In genomic region chr10:77729241-77729640, GRCm38 (mm10) we compare ENCODE assay signal across 12 mouse cellular contexts. TPM values are rescaled to one million over a fixed set of nuclear protein-coding genes. Genes with fewer than 3 reads are reported as not detected.
DNase-seq lines count a peak whose midpoint lies in the region; ATAC-seq and TF ChIP-seq lines count a peak whose summit lies in the region.
"Had no signal": no experiment of that assay in that cellular context is flagged by ENCODE, and none has a peak within 500 bp of the region (broad histone marks: within the 10 kb centered on the region; RNA-seq: fewer than 3 reads in every experiment).

No protein-coding gene starts in this region.

- no peak overlapping the region for H3K9ac ChIP-seq in midbrain, embryonic 15.5 days

- TF ChIP-seq POLR2A in cortical plate, adult 2 months (IDR thresholded peaks at IDR 0.05; ENCODE audit: extremely low read depth, insufficient read depth, low read length), result no peak
- no peak for TF ChIP-seq POLR2A in small intestine, adult 2 months (IDR thresholded peaks at IDR 0.05; ENCODE audit: low read depth, low read length)

- no peak overlapping the region for H3K4me3 ChIP-seq in midbrain, embryonic 10.5 days
- H3K4me3 ChIP-seq in midbrain, embryonic 15.5 days, result no peak overlapping the region
- H3K4me3 ChIP-seq in cortical plate, adult 2 months (ENCODE audit: insufficient read depth, low read length), result no peak overlapping the region
- no peak overlapping the region for H3K4me3 ChIP-seq in small intestine, adult 2 months (ENCODE audit: low read depth, low read length)

- 53% methylated on average over 4 of the region's 4 CpGs for WGBS in midbrain, embryonic 10.5 days
- 55% methylated on average over 4 of the region's 4 CpGs for WGBS in midbrain, embryonic 15.5 days
- 58% methylated on average over 4 of the region's 4 CpGs for WGBS in small intestine, adult 2 months

- no peaks in the 10 kb centered on the region for H3K36me3 ChIP-seq in midbrain, embryonic 10.5 days
- no peaks in the 10 kb centered on the region for H3K36me3 ChIP-seq in midbrain, embryonic 15.5 days (replicated peaks)
- H3K36me3 ChIP-seq in small intestine, adult 2 months (ENCODE audit: control insufficient read depth, insufficient read depth, low read length), result no peaks in the 10 kb centered on the region

- peak; percentile 34 for DNase-seq in adrenal gland, postnatal 10 days
- DNase-seq in adrenal gland, adult 2 months, result no peak
- peak; percentile 22 for DNase-seq in midbrain, embryonic 10.5 days (ENCODE audit: low spot score)
- DNase-seq in Muller cell, postnatal 12 days (ENCODE audit: inconsistent ontology term), result no peak
- no peak for DNase-seq in gastrocnemius, adult 18-20 months (ENCODE audit: low spot score)

- TF ChIP-seq CTCF in cortical plate, adult 2 months (IDR thresholded peaks at IDR 0.05; ENCODE audit: extremely low read depth, insufficient read depth, low read length), result peak; percentile 22
- peak; percentile 52; the same call in 1 of the 2 replicates for TF ChIP-seq CTCF in small intestine, adult 2 months (IDR thresholded peaks at IDR 0.05; ENCODE audit: extremely low read depth, insufficient read length, insufficient replicate concordance, low read depth, low read length)

- H3K9me3 ChIP-seq in midbrain, embryonic 10.5 days (replicated peaks), result no peaks in the 10 kb centered on the region
- H3K9me3 ChIP-seq in midbrain, embryonic 15.5 days, result no peaks in the 10 kb centered on the region

- H3K27ac ChIP-seq in midbrain, embryonic 10.5 days (replicated peaks), result no peak overlapping the region
- no peak overlapping the region for H3K27ac ChIP-seq in midbrain, embryonic 15.5 days
- H3K27ac ChIP-seq in cortical plate, adult 2 months (ENCODE audit: insufficient read depth, low read length), result no peak overlapping the region
- no peak overlapping the region for H3K27ac ChIP-seq in small intestine, adult 2 months (ENCODE audit: insufficient read depth, low read depth, low read length)

- no peak overlapping the region for H3K4me2 ChIP-seq in midbrain, embryonic 15.5 days

- H3K27me3 ChIP-seq in midbrain, embryonic 10.5 days (ENCODE audit: low read depth, poor library complexity, severe bottlenecking), result no peaks in the 10 kb centered on the region
- H3K27me3 ChIP-seq in midbrain, embryonic 15.5 days (replicated peaks), result no peaks in the 10 kb centered on the region
- H3K27me3 ChIP-seq in small intestine, adult 2 months (ENCODE audit: control insufficient read depth, insufficient read depth, low read length), result no peaks in the 10 kb centered on the region

- no peak for ATAC-seq in midbrain, embryonic 15.5 days (replicated peaks)

- no peaks in the 10 kb centered on the region for H3K4me1 ChIP-seq in midbrain, embryonic 10.5 days
- H3K4me1 ChIP-seq in midbrain, embryonic 15.5 days, result no peaks in the 10 kb centered on the region
- H3K4me1 ChIP-seq in cortical plate, adult 2 months (ENCODE audit: control insufficient read depth, insufficient read depth, low read length), result no peaks in the 10 kb centered on the region
- no peaks in the 10 kb centered on the region for H3K4me1 ChIP-seq in small intestine, adult 2 months (ENCODE audit: control insufficient read depth, insufficient read depth, insufficient read length, low read length)

RNA-seq across cellular contexts. Expression of gene Gm10100, which starts 3.0 kb away (rescaled TPM):
- total RNA-seq in adrenal gland, postnatal 10 days (2021), result not detected
- not detected for total RNA-seq in adrenal gland, adult 2 months (2021)
- polyA plus RNA-seq in adrenal gland, adult 2 months (2012; rRNA removed), result not detected in 2 replicates
- not detected in 2 replicates for polyA plus RNA-seq in midbrain, embryonic 10.5 days (2016; fragmentation: Nextera tagmentation; extraction: Ambion mirVana)
- polyA plus RNA-seq in midbrain, embryonic 15.5 days (2015; fragmentation: Nextera tagmentation; extraction: Ambion mirVana), result not detected in 2 replicates
- not detected in 2 replicates for polyA plus RNA-seq in cortical plate, adult 2 months (2012; rRNA removed)
- polyA plus RNA-seq in small intestine, adult 2 months (2012; rRNA removed), result not detected in 2 replicates
- total RNA-seq in gastrocnemius, adult 18-20 months (2021), result not detected
- total RNA-seq: heart, adult 18-20 months; left cerebral cortex, postnatal 25 days had no signal
- polyA plus RNA-seq: embryonic facial prominence, embryonic 11.5 days; stomach, embryonic 14.5 days had no signal

RNA-seq across cellular contexts. Expression of gene Krtap12-1, which starts 8.8 kb away (rescaled TPM):
- not detected for total RNA-seq in adrenal gland, postnatal 10 days (2021)
- not detected for total RNA-seq in adrenal gland, adult 2 months (2021)
- polyA plus RNA-seq in adrenal gland, adult 2 months (2012; rRNA removed), result not detected in 2 replicates
- not detected in 2 replicates for polyA plus RNA-seq in midbrain, embryonic 10.5 days (2016; fragmentation: Nextera tagmentation; extraction: Ambion mirVana)
- not detected in 2 replicates for polyA plus RNA-seq in midbrain, embryonic 15.5 days (2015; fragmentation: Nextera tagmentation; extraction: Ambion mirVana)
- polyA plus RNA-seq in cortical plate, adult 2 months (2012; rRNA removed), result not detected in 2 replicates
- polyA plus RNA-seq in small intestine, adult 2 months (2012; rRNA removed), result not detected in 2 replicates
- total RNA-seq in gastrocnemius, adult 18-20 months (2021), result not detected
- total RNA-seq: heart, adult 18-20 months; left cerebral cortex, postnatal 25 days had no signal
- polyA plus RNA-seq: embryonic facial prominence, embryonic 11.5 days; stomach, embryonic 14.5 days had no signal

RNA-seq across cellular contexts. Expression of gene Gm18596, which starts 13.2 kb away (rescaled TPM):
- not detected for total RNA-seq in adrenal gland, postnatal 10 days (2021)
- not detected for total RNA-seq in adrenal gland, adult 2 months (2021)
- polyA plus RNA-seq in adrenal gland, adult 2 months (2012; rRNA removed), result not detected in 2 replicates
- polyA plus RNA-seq in midbrain, embryonic 10.5 days (2016; fragmentation: Nextera tagmentation; extraction: Ambion mirVana), result not detected in 2 replicates
- not detected in 2 replicates for polyA plus RNA-seq in midbrain, embryonic 15.5 days (2015; fragmentation: Nextera tagmentation; extraction: Ambion mirVana)
- not detected in 2 replicates for polyA plus RNA-seq in cortical plate, adult 2 months (2012; rRNA removed)
- not detected in 2 replicates for polyA plus RNA-seq in small intestine, adult 2 months (2012; rRNA removed)
- total RNA-seq in gastrocnemius, adult 18-20 months (2021), result not detected
- total RNA-seq: heart, adult 18-20 months; left cerebral cortex, postnatal 25 days had no signal
- polyA plus RNA-seq: embryonic facial prominence, embryonic 11.5 days; stomach, embryonic 14.5 days had no signal

RNA-seq across cellular contexts. Expression of gene Gm10142, which starts 13.6 kb away (rescaled TPM):
- not detected for total RNA-seq in adrenal gland, postnatal 10 days (2021)
- not detected for total RNA-seq in adrenal gland, adult 2 months (2021)
- not detected in 2 replicates for polyA plus RNA-seq in adrenal gland, adult 2 months (2012; rRNA removed)
- not detected in 2 replicates for polyA plus RNA-seq in midbrain, embryonic 10.5 days (2016; fragmentation: Nextera tagmentation; extraction: Ambion mirVana)
- not detected in 2 replicates for polyA plus RNA-seq in midbrain, embryonic 15.5 days (2015; fragmentation: Nextera tagmentation; extraction: Ambion mirVana)
- not detected in 2 replicates for polyA plus RNA-seq in cortical plate, adult 2 months (2012; rRNA removed)
- polyA plus RNA-seq in small intestine, adult 2 months (2012; rRNA removed), result 0.85 TPM in 1 of 2 replicates, not detected in the other
- not detected for total RNA-seq in gastrocnemius, adult 18-20 months (2021)
- total RNA-seq: heart, adult 18-20 months; left cerebral cortex, postnatal 25 days had no signal
- polyA plus RNA-seq: embryonic facial prominence, embryonic 11.5 days; stomach, embryonic 14.5 days had no signal

RNA-seq across cellular contexts. Expression of gene Gm10024, which starts 18.0 kb away (rescaled TPM):
- total RNA-seq in adrenal gland, postnatal 10 days (2021), result not detected
- not detected for total RNA-seq in adrenal gland, adult 2 months (2021)
- not detected in 2 replicates for polyA plus RNA-seq in adrenal gland, adult 2 months (2012; rRNA removed)
- not detected in 2 replicates for polyA plus RNA-seq in midbrain, embryonic 10.5 days (2016; fragmentation: Nextera tagmentation; extraction: Ambion mirVana)
- polyA plus RNA-seq in midbrain, embryonic 15.5 days (2015; fragmentation: Nextera tagmentation; extraction: Ambion mirVana), result not detected in 2 replicates
- polyA plus RNA-seq in cortical plate, adult 2 months (2012; rRNA removed), result not detected in 2 replicates
- not detected in 2 replicates for polyA plus RNA-seq in small intestine, adult 2 months (2012; rRNA removed)
- total RNA-seq in gastrocnemius, adult 18-20 months (2021), result not detected
- total RNA-seq: heart, adult 18-20 months; left cerebral cortex, postnatal 25 days had no signal
- polyA plus RNA-seq: embryonic facial prominence, embryonic 11.5 days; stomach, embryonic 14.5 days had no signal

Comparison
In these comparisons a context has a peak if more than half of its experiments do, and no peak if none do; other contexts are left out.
1. DNase-seq: peak in adrenal gland, postnatal 10 days (single experiment) and midbrain, embryonic 10.5 days (single experiment); none in adrenal gland, adult 2 months (single experiment), Muller cell, postnatal 12 days (single experiment) and gastrocnemius, adult 18-20 months (single experiment).